Mouse (Mus musculus) right cerebral cortex, adult 18-20 months (tissue): ENCODE data around the gene Mavs.

Source experiments
- DNase-seq: peaks from one replicate; pipeline ENCODE4 v3.0.0; 2022; ENCODE audit warnings: mixed read lengths

Gene Mavs

GRCm38 (mm10) chr2:131262680-131263670 is 29.1 kb downstream of the Mavs start:
- DNase-seq = no peak

- DNase-seq = no peak
Observed at GRCm38 (mm10) chr2:131264027-131264426, 30.2 kb downstream of the Mavs start.

- DNase-seq = no peak
Observed at GRCm38 (mm10) chr2:131265056-131265455, 31.2 kb downstream of the Mavs start.

GRCm38 (mm10) chr2:131275493-131275892 is 41.6 kb downstream of the Mavs start:
- no peak for DNase-seq

GRCm38 (mm10) chr2:131276722-131277121 is 42.9 kb downstream of the Mavs start:
- no peak for DNase-seq

- DNase-seq = no peak
Observed at GRCm38 (mm10) chr2:131281596-131281995, 47.7 kb downstream of the Mavs start.

- no peak for DNase-seq
Observed at GRCm38 (mm10) chr2:131286276-131286675, 52.4 kb downstream of the Mavs start.

GRCm38 (mm10) chr2:131290669-131291068 is 56.8 kb downstream of the Mavs start:
- no peak for DNase-seq

- DNase-seq = no peak
Observed at GRCm38 (mm10) chr2:131296746-131297261, 62.9 kb downstream of the Mavs start.
